Mouse (Mus musculus) forebrain, embryonic 10.5 days (tissue): ENCODE results near the gene Gm36210. TPM values are rescaled to one million over a fixed set of nuclear protein-coding genes. Genes with fewer than 3 reads are reported as not detected.

Experiments used
- DNase-seq: peaks from one replicate; pipeline ENCODE4 v3.0.0-alpha.2; 2017; ENCODE audit warnings: low spot score; ENCODE audit errors: extremely low spot score
- H3K27ac ChIP-seq: fragments of 300-500 bp; sonication (generic); 2 replicates; pipeline ENCODE4 v1.5.1; 2016; ENCODE audit warnings: mild to moderate bottlenecking
- H3K27me3 ChIP-seq: fragments of 300-500 bp; sonication (generic); 2 replicates; pipeline ENCODE4 v1.6.1; 2016; ENCODE audit warnings: mild to moderate bottlenecking; ENCODE audit not compliant: poor library complexity, severe bottlenecking
- H3K36me3 ChIP-seq: fragments of 300-500 bp; sonication (generic); replicated peaks from 2 replicates; pipeline ENCODE4 v1.6.1; 2016; ENCODE audit warnings: mild to moderate bottlenecking, moderate library complexity
- H3K4me1 ChIP-seq: fragments of 300-500 bp; sonication (generic); 2 replicates; pipeline ENCODE4 v1.6.1; 2016
- H3K4me3 ChIP-seq: fragments of 300-500 bp; sonication (generic); 2 replicates; pipeline ENCODE4 v1.5.1; 2016; ENCODE audit warnings: mild to moderate bottlenecking, moderate library complexity
- H3K9me3 ChIP-seq: fragments of 300-500 bp; sonication (generic); 2 replicates; pipeline ENCODE4 v1.6.1; 2016; ENCODE audit warnings: mild to moderate bottlenecking, moderate library complexity
- WGBS: fragments of 180-500 bp; shearing (Covaris S2); methylation state at CpG from one replicate; pipeline ENCODE4 v1.1.7; 2016; 5-methylcytosine and 5-hydroxymethylcytosine counted together
- polyA plus RNA-seq: library from polyadenylated mRNA; unstranded; fragments of >200 nt; fragmentation: Nextera tagmentation; extraction: Ambion mirVana; gene quantifications from 2 replicates; pipeline ENCODE4 v1.2.1, GENCODE M21; 2016

Gm36210 gene
- 0.12 and 0.22 TPM in 2 replicates for polyA plus RNA-seq

DNA sequence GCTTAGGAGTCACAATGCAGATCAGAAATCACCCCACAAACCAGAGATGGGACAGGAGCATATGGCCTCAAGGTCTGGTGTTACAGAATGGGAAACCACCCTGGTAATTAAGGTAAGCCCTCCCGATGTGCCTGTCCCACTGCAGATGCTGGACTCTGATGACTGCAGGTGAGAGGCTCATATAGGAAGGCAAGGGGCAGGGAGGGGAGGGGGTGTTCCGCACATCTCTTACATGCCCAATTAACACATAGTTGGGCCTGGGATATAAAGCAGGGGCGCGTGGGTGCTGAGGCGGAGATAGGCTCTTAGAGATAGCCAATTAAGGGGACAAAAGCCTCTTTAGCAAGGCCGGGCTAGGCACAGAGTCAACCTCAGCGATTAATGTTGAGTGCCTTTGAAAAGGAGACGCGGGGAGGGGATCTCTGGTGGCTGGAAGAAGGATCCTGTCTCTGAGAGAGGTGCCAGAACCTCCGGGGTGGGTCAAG lies at the start of gene Gm36210:
Gm36210 (minus strand) TSS at position 51 of the 485 bp plus-strand sequence.
- peak within 1 kb of the TSS; percentile 16; the same call in 1 of the 2 replicates for H3K4me3 ChIP-seq
- peaks cover 20% of the 10 kb centered on the region for H3K4me1 ChIP-seq
- peaks cover 3% of the 10 kb centered on the region; the same call in 1 of the 2 replicates for H3K9me3 ChIP-seq
- H3K36me3 ChIP-seq: no peaks in the 10 kb centered on the region
- no peak for DNase-seq
- H3K27me3 ChIP-seq: peaks cover 18% of the 10 kb centered on the region
- H3K27ac ChIP-seq: peak within 1 kb of the TSS; percentile 74
- 33% methylated on average over 10 of the region's 10 CpGs for WGBS

DNA sequence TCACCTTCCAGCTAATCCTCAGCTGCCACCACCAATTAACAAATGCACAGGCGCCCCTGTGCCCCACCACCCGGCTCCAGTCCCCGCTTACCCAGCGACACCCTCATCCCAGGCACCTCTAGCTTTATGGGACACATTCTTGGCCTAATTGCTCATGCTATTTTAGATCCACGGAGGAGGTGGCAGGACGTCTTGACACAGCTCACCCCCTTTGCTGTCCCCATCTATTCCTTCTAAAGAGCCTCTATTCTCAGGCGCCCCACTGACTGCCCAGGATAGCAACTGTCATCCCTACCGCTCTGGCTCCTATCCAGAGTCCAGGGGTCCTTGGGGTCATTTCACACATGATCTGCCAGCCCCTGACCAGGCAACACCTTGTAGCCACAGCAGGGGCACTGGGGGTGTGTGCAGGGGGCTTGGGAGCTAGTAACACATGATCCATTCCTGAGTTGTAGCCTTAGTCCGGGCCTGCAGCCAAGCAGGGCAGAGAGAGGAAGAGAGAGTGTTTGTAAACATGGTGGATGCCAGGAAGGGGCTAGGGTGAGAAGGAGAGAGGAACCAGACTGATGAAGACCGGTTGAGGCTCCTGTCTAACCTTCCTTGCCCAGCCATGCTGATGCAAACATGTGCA lies 47.6 kb upstream of the Gm36210 start:
- H3K27me3 ChIP-seq: no peaks in the 10 kb centered on the region
- DNase-seq: no peak
- WGBS: 35% methylated on average over 10 of the region's 10 CpGs

DNA sequence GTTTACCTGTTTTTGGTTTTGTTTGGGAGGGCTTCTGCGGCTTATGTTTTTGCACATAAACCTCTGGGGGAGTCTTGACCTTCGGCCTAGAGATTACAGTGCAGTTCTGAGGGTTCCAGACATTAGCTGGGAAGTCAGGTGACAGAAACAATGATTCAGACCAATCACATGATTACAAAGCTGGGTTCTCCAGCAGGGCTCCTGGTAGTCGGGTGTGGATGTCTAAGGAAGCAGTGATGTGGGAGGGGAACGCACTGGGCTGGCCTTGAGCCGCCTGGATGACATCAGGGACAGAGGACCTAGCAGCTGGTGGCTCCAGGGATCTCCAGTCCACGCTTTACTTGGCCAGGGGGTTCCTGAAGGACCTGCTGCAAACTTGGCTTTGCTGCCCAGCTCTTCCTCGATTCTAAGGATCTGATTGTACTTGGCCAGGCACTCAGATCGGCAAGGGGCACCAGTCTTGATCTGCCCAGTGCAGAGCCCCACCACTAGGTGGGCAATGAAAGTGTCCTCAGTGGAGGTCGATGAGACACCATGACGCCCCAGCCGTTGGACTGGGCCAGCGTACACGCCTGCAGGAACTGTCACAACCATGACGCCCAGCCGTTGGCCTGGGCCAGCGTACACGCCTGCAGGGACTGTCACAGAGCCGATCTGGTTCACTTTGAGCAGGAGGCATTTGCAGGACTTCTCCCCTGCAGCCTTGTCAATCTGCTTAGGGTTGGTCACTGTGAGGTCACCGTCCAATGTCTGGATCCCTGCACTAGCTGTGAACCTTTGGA lies 44.4 kb upstream of the Gm36210 start:
- Histone ChIP-seq H3K27ac (no peak overlapping the region), H3K36me3 (no peaks in the 10 kb centered on the region), H3K27me3 (no peaks in the 10 kb centered on the region), H3K9me3 (no peaks in the 10 kb centered on the region), H3K4me1 (no peaks in the 10 kb centered on the region), H3K4me3 (no peak overlapping the region)
- no peak for DNase-seq
- WGBS: 86% methylated on average over 19 of the region's 19 CpGs

More for the DNA sequence above, 47.6 kb upstream of the Gm36210 start:
- H3K4me1 ChIP-seq: no peaks in the 10 kb centered on the region
- H3K4me3 ChIP-seq: no peak overlapping the region
- H3K27ac ChIP-seq: no peak overlapping the region
- H3K36me3 ChIP-seq: no peaks in the 10 kb centered on the region
- no peaks in the 10 kb centered on the region for H3K9me3 ChIP-seq

DNA sequence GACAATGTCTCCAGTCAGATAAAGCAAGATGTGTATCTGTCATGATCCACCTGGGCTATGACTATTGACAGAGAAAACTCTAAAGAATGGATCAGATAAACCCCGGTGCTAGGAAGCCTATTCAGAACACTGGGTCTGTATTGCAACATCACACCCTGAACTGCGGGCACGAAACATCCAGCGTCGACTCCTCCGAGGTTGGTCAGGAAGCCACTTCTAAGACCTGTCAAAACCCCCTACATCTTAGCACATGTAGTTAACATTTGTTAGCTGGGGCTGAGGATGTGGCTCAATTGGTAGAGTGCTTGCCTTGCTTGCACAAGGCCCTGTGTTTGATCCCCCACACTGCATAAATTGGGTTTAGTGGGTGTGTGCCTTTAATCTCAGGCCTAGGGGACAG lies 42.1 kb upstream of the Gm36210 start:
- no peak overlapping the region for H3K4me3 ChIP-seq
- H3K27me3 ChIP-seq: no peaks in the 10 kb centered on the region
- H3K4me1 ChIP-seq: peaks cover 3% of the 10 kb centered on the region
- no peak overlapping the region for H3K27ac ChIP-seq
- 86% methylated on average over 6 of the region's 6 CpGs for WGBS
- H3K9me3 ChIP-seq: no peaks in the 10 kb centered on the region; the same call in 1 of the 2 replicates
- DNase-seq: no peak
- H3K36me3 ChIP-seq: no peaks in the 10 kb centered on the region

DNA sequence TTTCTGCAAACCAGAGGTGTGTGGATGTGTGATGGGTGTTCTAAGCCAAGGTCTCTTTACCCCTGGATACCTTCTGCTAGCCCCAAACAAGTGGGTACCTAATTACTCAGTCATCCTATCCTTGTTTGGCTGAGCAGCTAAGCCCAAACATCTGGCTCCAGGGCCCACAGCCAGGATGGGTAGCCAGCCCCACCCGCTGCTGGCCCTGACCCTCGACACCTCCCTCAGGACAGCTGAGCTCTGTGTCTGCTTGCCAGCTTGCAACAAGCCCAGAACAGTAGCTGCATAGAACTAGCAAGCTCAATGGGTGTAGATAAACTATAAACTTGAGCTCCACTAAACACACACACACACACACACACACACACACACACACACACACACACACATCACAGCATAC lies 41.5 kb upstream of the Gm36210 start:
- no peak overlapping the region for H3K27ac ChIP-seq
- DNase-seq: no peak
- H3K4me1 ChIP-seq: peaks cover 7% of the 10 kb centered on the region
- H3K4me3 ChIP-seq: no peak overlapping the region
- no peaks in the 10 kb centered on the region; the same call in 1 of the 2 replicates for H3K9me3 ChIP-seq
- WGBS: 51% methylated on average over 2 of the region's 2 CpGs
- H3K27me3 ChIP-seq: no peaks in the 10 kb centered on the region
- H3K36me3 ChIP-seq: no peaks in the 10 kb centered on the region

DNA sequence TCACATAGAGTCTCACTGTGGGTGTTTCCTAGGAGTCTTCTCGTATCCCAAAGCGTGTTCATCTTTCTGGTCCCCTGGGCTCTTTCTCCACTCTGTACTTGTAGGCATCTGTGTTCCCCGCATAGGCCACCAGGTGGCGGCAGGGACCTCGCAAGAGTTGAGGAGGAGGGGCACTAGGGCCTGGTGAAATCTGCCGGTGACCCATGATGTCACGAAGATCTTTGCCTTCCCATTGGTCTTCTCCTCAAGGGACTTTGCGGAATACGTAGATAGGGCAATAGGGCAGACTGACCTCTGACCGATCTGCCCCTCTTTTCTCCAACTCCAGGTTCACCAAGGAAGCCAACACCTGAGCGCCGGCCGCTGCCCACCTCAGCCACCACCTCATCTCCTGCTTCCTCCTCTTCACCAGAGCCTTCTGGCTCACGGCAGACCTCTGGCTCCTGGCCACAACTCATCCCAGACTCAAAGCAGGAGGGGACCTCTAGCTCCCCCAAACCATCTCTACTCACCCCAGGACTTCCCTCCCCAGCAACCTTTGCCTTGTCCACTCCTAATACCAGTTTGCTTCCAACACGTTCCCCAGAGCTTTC lies 37.0 kb upstream of the Gm36210 start:
- peaks cover 7% of the 10 kb centered on the region for H3K4me1 ChIP-seq
- H3K27me3 ChIP-seq: no peaks in the 10 kb centered on the region
- H3K36me3 ChIP-seq: no peaks in the 10 kb centered on the region
- peak; percentile 87 for DNase-seq
- H3K9me3 ChIP-seq: no peaks in the 10 kb centered on the region; the same call in 1 of the 2 replicates
- peak overlapping the region; percentile 64 for H3K27ac ChIP-seq
- 17% methylated on average over 15 of the region's 15 CpGs for WGBS
- H3K4me3 ChIP-seq: peak overlapping the region; percentile 44

DNA sequence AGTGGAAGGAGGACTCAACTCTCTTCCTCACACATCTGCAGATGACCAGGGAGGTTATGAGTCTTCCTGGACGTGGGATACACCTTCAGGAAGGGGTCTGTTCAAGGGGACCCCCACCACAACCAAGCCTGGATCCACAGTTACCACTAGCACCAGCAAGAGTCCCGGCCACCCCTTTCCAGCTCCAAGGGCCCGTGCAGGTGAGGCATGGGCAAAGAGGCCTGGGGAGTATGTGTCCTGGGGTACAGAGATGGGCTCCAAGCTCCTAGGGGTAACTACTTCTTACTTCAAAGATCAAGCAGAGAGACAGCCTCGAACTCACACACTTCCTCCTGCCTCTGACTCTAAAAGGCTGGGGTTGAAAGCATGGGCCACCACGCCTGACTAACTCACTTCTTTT lies 36.4 kb upstream of the Gm36210 start:
- Histone ChIP-seq H3K27ac (no peak overlapping the region), H3K36me3 (no peaks in the 10 kb centered on the region), H3K4me3 (no peak overlapping the region), H3K27me3 (no peaks in the 10 kb centered on the region), H3K4me1 (peaks cover 7% of the 10 kb centered on the region), H3K9me3 (no peaks in the 10 kb centered on the region; the same call in 1 of the 2 replicates)
- WGBS: 61% methylated on average over 5 of the region's 5 CpGs
- DNase-seq: no peak

DNA sequence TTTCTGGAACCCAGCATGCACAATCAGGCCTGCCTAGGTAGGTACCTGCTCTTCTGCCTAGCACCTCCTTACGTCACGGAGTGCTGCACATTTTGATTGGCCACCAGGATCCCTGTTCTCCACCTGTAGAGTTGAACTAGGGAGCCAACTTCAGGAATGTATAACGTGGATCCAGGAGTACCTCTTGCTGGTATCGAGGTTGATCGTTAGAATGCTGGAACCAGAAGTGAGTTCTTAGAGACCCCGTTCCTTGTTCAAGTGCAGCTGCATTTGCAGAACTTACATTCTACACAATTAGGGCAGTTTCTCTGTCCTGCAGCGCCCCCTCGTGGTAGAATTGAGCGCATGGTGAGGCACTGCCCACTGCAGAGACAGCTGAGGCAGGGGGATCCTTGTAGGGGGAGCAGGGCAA lies 33.8 kb upstream of the Gm36210 start:
- H3K9me3 ChIP-seq: no peaks in the 10 kb centered on the region; the same call in 1 of the 2 replicates
- no peaks in the 10 kb centered on the region for H3K27me3 ChIP-seq
- no peak overlapping the region for H3K4me3 ChIP-seq
- H3K36me3 ChIP-seq: no peaks in the 10 kb centered on the region
- WGBS: 20% methylated on average over 9 of the region's 9 CpGs
- peak; percentile 81 for DNase-seq
- no peak overlapping the region for H3K27ac ChIP-seq
- H3K4me1 ChIP-seq: peaks cover 7% of the 10 kb centered on the region

DNA sequence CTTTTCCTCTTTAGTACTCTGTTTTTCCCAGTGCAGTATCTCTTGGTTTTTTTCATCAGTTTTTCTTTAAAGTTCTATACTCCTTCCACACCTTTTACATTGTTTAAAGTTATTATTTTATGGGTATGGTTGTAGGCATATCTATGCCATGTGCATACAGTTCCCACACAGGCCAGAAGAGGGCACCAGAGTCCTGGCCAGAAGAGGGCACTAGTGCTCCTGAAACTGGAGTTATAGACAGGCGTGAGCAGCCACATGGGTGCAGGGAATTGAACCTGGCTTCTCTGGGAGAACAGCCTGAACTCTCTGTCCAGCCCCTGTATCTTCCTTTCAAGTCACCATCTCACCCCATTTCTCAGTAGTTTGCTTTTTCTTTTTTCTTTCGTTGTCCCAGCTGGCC lies 32.1 kb upstream of the Gm36210 start:
- peak; percentile 68 for DNase-seq
- Histone ChIP-seq H3K36me3 (no peaks in the 10 kb centered on the region), H3K9me3 (peaks cover 9% of the 10 kb centered on the region), H3K27me3 (no peaks in the 10 kb centered on the region), H3K27ac (no peak overlapping the region), H3K4me3 (no peak overlapping the region), H3K4me1 (peaks cover 4% of the 10 kb centered on the region)
- WGBS: 35% methylated on average over 2 of the region's 2 CpGs

DNA sequence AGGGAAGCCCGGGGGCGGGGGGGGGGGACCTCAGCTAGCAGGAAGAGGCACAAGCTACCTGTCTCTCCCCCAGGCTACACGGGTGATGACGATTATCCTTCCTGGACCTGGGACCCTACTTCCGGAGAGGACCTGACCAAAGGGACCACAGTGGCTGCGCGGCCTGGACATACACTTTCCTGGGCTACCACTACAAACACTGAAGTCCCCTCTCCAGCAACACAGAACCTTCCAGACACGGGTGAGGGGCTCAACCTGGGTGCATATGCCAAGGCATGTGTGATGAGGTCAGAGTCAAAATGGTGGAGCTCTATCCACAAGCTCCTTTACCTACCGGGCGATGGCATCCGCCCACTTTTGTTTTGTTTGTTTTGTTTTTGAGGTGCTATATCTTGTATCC lies 31.1 kb upstream of the Gm36210 start:
- no peak for DNase-seq
- 88% methylated on average over 11 of the region's 11 CpGs for WGBS
- H3K4me1 ChIP-seq: no peaks in the 10 kb centered on the region
- no peaks in the 10 kb centered on the region for H3K27me3 ChIP-seq
- H3K36me3 ChIP-seq: no peaks in the 10 kb centered on the region
- peaks cover 9% of the 10 kb centered on the region for H3K9me3 ChIP-seq
- H3K27ac ChIP-seq: no peak overlapping the region
- H3K4me3 ChIP-seq: no peak overlapping the region

DNA sequence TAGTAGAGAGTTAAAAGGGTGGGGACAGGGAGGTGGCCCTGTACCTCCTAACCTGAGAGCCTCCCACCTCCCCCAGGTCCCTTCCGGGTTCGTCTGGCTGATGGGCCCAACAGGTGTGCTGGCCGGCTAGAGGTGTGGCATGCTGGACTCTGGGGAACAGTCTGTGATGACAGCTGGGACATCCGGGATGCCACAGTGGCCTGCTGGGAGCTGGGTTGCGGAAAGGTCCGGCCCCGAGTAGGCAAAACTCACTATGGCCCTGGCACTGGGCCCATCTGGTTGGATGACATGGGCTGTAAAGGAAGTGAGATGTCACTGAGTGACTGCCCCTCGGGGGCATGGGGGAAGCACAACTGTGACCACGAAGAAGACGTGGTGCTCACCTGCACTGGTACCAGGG lies 30.5 kb upstream of the Gm36210 start:
- no peaks in the 10 kb centered on the region for H3K36me3 ChIP-seq
- no peak for DNase-seq
- peaks cover 9% of the 10 kb centered on the region for H3K9me3 ChIP-seq
- no peak overlapping the region for H3K27ac ChIP-seq
- 85% methylated on average over 10 of the region's 10 CpGs for WGBS
- no peak overlapping the region for H3K4me3 ChIP-seq
- no peaks in the 10 kb centered on the region for H3K27me3 ChIP-seq
- no peaks in the 10 kb centered on the region for H3K4me1 ChIP-seq

DNA sequence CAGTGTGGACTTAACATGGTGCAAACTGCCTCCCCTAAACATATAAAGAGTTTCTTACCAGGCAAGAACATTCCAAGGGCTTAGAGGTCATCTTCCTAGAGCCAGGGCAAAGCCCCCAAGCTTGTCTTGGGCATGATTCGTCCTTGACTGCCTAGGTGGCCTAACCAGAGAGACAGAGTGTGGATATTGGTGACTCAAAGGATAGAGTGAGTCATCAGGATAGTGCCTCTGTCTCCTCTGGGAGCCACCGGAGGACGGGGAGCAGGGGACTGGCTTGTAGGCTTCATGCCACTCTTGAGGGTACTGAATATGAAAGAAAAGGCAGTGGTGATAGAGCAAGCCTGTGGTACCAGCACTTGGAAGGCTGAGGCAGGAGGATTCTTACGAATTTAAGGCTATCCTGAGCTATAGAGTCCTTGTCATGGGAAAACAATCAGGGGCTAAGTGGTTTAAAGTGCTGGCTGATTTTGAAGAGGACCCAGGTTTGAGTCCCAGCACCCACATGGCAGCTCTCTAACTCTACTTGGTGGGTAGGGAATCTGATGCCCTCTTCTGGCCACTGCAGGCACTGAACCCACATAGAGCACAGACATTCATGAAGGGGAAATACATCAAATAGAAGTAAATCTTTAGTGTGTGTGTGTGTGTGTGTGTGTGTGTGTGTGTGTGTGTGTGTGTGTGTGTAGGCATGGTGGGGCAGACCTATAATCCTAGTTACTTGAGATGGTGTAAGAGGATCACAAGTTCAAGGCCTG lies 28.0 kb upstream of the Gm36210 start:
- H3K4me3 ChIP-seq: no peak overlapping the region
- no peaks in the 10 kb centered on the region for H3K36me3 ChIP-seq
- H3K27me3 ChIP-seq: no peaks in the 10 kb centered on the region
- WGBS: 88% methylated on average over 4 of the region's 4 CpGs
- H3K9me3 ChIP-seq: peaks cover 9% of the 10 kb centered on the region
- H3K4me1 ChIP-seq: no peaks in the 10 kb centered on the region
- no peak overlapping the region for H3K27ac ChIP-seq
- no peak for DNase-seq
